Mouse (Mus musculus) intestine, postnatal 0 days (tissue): ENCODE measurements at regions not wholly inside any gene's neighbourhood (a gene's known extent, or its start where the extent isn't known, plus 50 kb on each side); places are given as distances from the start of the nearest gene placed in this dataset.

ENCODE experiments used
- ATAC-seq: fragments of 200-750 bp; cut with Nextera tagmentation; 2 replicates; pipeline ENCODE4 v1.8.0; 2017; ENCODE audit warnings: mild to moderate bottlenecking, moderate TSS enrichment, moderate library complexity
- H3K27ac ChIP-seq: fragments of 300-500 bp; sonication (generic); 2 replicates; pipeline ENCODE4 v1.5.1; 2014; ENCODE audit warnings: mild to moderate bottlenecking, low read depth, low read length, moderate library complexity
- H3K27me3 ChIP-seq: fragments of 300-500 bp; sonication (generic); replicated peaks from 2 replicates; pipeline ENCODE4 v1.6.1; 2014; ENCODE audit warnings: low read length, mixed read lengths; ENCODE audit not compliant: control insufficient read depth, insufficient read depth
- H3K36me3 ChIP-seq: fragments of 300-500 bp; sonication (generic); 2 replicates; pipeline ENCODE4 v1.6.1; 2014; ENCODE audit warnings: mild to moderate bottlenecking, moderate library complexity; ENCODE audit not compliant: control insufficient read depth, insufficient read depth
- H3K4me1 ChIP-seq: fragments of 300-500 bp; sonication (generic); replicated peaks from 2 replicates; pipeline ENCODE4 v1.6.1; 2014; ENCODE audit warnings: antibody characterized with exemption, low read length, mixed read lengths; ENCODE audit not compliant: control insufficient read depth, insufficient read depth
- H3K4me2 ChIP-seq: fragments of 300-500 bp; sonication (generic); replicated peaks from 2 replicates; pipeline ENCODE4 v1.6.1; 2014; ENCODE audit warnings: low read depth, mild to moderate bottlenecking, moderate library complexity
- H3K4me3 ChIP-seq: fragments of 300-500 bp; sonication (generic); 2 replicates; pipeline ENCODE4 v1.5.1; 2014; ENCODE audit warnings: low read depth, low read length
- H3K9ac ChIP-seq: fragments of 300-500 bp; sonication (generic); 2 replicates; pipeline ENCODE4 v1.6.1; 2014; ENCODE audit warnings: mild to moderate bottlenecking, low read depth, low read length
- H3K9me3 ChIP-seq: fragments of 300-500 bp; sonication (generic); 2 replicates; pipeline ENCODE4 v1.6.1; 2016; ENCODE audit warnings: mixed run types; ENCODE audit not compliant: control insufficient read depth
- CTCF ChIP-seq: sonication (generic); IDR thresholded peaks from 2 replicates; pipeline ENCODE4 v1.5.1; 2016; ENCODE audit warnings: low read depth, mild to moderate bottlenecking, control low read depth, antibody characterized with exemption, moderate library complexity
- WGBS: fragments of 180-500 bp; shearing (Covaris S2); extraction: QIAGEN DNeasy Blood & Tissue Kit; methylation state at CpG from one replicate; pipeline ENCODE4 v1.1.7; 2014; 5-methylcytosine and 5-hydroxymethylcytosine counted together

DNA sequence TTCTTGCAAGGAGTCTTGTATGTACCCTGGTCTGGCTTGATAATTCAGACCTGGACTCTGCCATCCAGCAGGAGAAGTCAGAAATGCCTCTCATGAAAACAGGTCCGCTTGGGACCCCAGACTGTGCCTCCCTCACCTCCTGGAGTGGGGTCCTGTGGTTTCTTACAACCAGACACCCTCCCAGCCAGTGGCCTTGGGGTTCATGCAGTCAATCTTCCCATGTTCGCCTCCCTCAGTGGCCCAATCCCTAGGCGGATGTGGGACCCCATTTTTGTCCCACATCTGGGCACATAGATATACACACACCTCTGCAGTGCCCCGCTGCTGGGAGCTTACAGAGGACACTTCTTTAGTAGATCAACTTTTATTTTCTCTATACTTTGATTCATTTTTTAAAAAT is 217.7 kb downstream of the Lrfn2 start:
- Histone ChIP-seq H3K36me3 (no peaks in the 10 kb centered on the region), H3K27me3 (no peaks in the 10 kb centered on the region), H3K27ac (no peak overlapping the region), H3K9me3 (no peaks in the 10 kb centered on the region), H3K9ac (no peak overlapping the region), H3K4me1 (no peaks in the 10 kb centered on the region), H3K4me2 (no peak overlapping the region), H3K4me3 (no peak overlapping the region)
- 88% methylated on average over 4 of the region's 4 CpGs for WGBS
- no peak for ATAC-seq
- no peak for TF ChIP-seq CTCF

GRCm38 (mm10) chr17:49150971-49151422 is 218.8 kb downstream of the Lrfn2 start:
- no peak overlapping the region for H3K27ac ChIP-seq
- H3K9me3 ChIP-seq: no peaks in the 10 kb centered on the region
- no peak overlapping the region for H3K4me3 ChIP-seq
- no peak for TF ChIP-seq CTCF
- H3K9ac ChIP-seq: no peak overlapping the region
- H3K36me3 ChIP-seq: no peaks in the 10 kb centered on the region
- no peak for ATAC-seq
- 58% methylated on average over 3 of the region's 3 CpGs for WGBS
- H3K4me1 ChIP-seq: no peaks in the 10 kb centered on the region
- no peaks in the 10 kb centered on the region for H3K27me3 ChIP-seq
- no peak overlapping the region for H3K4me2 ChIP-seq

DNA sequence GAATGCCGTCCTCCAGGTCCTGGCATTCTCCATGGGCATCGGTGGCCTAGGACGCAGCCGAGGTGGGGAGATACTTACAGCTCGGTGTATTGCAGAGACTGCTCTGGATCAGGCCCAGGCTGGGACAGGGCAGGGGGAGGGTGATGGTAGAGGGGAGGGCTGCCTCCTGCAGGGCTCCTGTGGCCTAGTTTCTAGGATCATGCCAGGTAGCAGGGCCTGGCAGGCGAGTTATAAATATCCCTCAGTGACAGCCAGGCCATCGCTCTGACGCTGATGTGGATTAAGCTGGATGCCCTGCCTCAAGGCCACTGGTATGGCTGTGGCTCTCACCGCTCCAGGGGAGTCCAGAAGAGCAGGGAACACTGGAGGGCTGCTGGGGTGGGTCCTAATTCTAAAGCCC is 221.8 kb downstream of the Lrfn2 start:
- no peaks in the 10 kb centered on the region for H3K36me3 ChIP-seq
- no peak overlapping the region for H3K27ac ChIP-seq
- no peak for TF ChIP-seq CTCF
- no peak for ATAC-seq
- no peak overlapping the region for H3K4me3 ChIP-seq
- no peaks in the 10 kb centered on the region for H3K9me3 ChIP-seq
- WGBS: 72% methylated on average over 9 of the region's 9 CpGs
- no peak overlapping the region for H3K9ac ChIP-seq
- H3K27me3 ChIP-seq: no peaks in the 10 kb centered on the region
- no peak overlapping the region for H3K4me2 ChIP-seq
- H3K4me1 ChIP-seq: no peaks in the 10 kb centered on the region

- Histone ChIP-seq H3K4me1 (no peaks in the 10 kb centered on the region), H3K9me3 (no peaks in the 10 kb centered on the region), H3K4me3 (no peak overlapping the region), H3K27me3 (no peaks in the 10 kb centered on the region), H3K9ac (no peak overlapping the region), H3K4me2 (no peak overlapping the region), H3K36me3 (no peaks in the 10 kb centered on the region), H3K27ac (no peak overlapping the region)
- no peak for ATAC-seq
- 76% methylated on average over 9 of the region's 9 CpGs for WGBS
- no peak for TF ChIP-seq CTCF
Observed at GRCm38 (mm10) chr17:49155001-49155515, 222.9 kb downstream of the Lrfn2 start.

DNA sequence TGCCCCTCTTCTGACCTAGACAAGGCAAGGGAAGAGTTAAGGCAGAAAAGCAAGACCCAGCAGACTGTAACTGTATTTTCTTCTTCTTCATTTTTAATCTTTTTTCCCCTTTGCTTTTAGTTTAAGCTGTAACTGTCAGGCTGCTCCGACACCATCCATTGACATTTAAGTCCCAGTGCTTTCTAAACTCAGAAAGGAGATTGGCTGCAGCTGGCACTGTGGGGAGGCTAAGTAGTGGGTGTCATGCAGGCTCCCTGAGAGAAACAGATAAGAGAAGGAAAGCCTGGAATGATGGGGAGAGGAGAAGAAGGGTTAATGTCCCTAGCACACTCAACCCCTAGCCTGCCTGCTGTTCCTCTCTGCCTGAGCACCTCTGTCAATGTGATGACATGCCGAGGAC is 225.4 kb downstream of the Lrfn2 start:
- no peak for TF ChIP-seq CTCF

GRCm38 (mm10) chr17:49171252-49172047 is 239.3 kb downstream of the Lrfn2 start:
- 0 out of 2 replicates have a peak, but pooled peaks cover 4% of the 10 kb centered on the region for H3K27me3 ChIP-seq
- peak overlapping the region; percentile 29 for H3K4me3 ChIP-seq
- H3K27ac ChIP-seq: no peak overlapping the region
- no peak for ATAC-seq
- 3% methylated on average over 20 of the region's 20 CpGs for WGBS
- no peaks in the 10 kb centered on the region for H3K9me3 ChIP-seq
- H3K36me3 ChIP-seq: no peaks in the 10 kb centered on the region
- no peak for TF ChIP-seq CTCF
- H3K4me2 ChIP-seq: peak overlapping the region; percentile 67
- H3K9ac ChIP-seq: no peak overlapping the region
- H3K4me1 ChIP-seq: no peaks in the 10 kb centered on the region

More for the DNA sequence above, 225.4 kb downstream of the Lrfn2 start:
- 75% methylated on average over 2 of the region's 2 CpGs for WGBS
- Histone ChIP-seq H3K36me3 (no peaks in the 10 kb centered on the region), H3K4me3 (no peak overlapping the region), H3K9ac (no peak overlapping the region), H3K4me2 (no peak overlapping the region), H3K9me3 (no peaks in the 10 kb centered on the region), H3K4me1 (no peaks in the 10 kb centered on the region), H3K27me3 (no peaks in the 10 kb centered on the region), H3K27ac (no peak overlapping the region)
- ATAC-seq: no peak
